Mouse (Mus musculus): Measurements from ENCODE around the gene Bcl7c. TPM values are rescaled to one million over a fixed set of nuclear protein-coding genes. Genes with fewer than 3 reads are reported as not detected.
A peak's percentile ranks its signal among the peaks of the same experiment; 100 is the strongest.

Gene Bcl7c
- polyA plus RNA-seq, 1 experiment from 2014 or later, result 64.2 TPM

- 82% methylated on average over 9 of the region's 9 CpGs for WGBS
- Histone ChIP-seq H3K36me3 (peaks cover 13% of the 10 kb centered on the region; the same call in 1 of the 2 replicates), H3K4me1 (no peaks in the 10 kb centered on the region), H3K4me3 (replicated peaks) (no peak overlapping the region), H3K27me3 (no peaks in the 10 kb centered on the region), H3K9me3 (replicated peaks) (no peaks in the 10 kb centered on the region), H3K9ac (no peak overlapping the region), H3K4me2 (no peak overlapping the region), H3K27ac (no peak overlapping the region)
- 0 out of 2 replicates have a peak, but pooled peaks have one; percentile 15 for ATAC-seq (replicated peaks; ENCODE audit: low FRiP score)
Observed at GRCm38 (mm10) chr7:127675391-127675811, 33.3 kb downstream of the Bcl7c start.

DNA sequence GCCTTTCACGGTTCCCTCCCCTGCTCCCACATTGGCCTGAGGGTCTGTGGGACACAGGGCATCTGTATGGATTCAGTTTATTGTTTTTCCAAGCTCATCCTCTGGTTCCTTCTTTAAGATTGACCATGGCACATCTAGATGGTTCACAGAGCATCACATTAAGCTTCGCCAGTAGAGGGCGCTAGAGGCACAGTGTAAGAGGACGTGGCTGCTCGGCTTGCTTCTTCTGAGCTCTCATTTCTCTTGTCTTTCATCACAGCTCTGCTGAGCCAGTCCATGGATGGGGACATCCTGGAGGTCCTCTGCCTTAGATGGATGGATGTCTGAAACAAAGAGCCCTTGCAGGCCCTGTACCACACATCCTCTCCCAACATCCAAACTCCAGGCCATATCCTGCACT lies 33.8 kb downstream of the Bcl7c start:
- Histone ChIP-seq H3K27me3 (no peaks in the 10 kb centered on the region), H3K4me1 (no peaks in the 10 kb centered on the region), H3K36me3 (peaks cover 13% of the 10 kb centered on the region; the same call in 1 of the 2 replicates), H3K27ac (no peak overlapping the region), H3K9ac (no peak overlapping the region), H3K4me3 (replicated peaks) (no peak overlapping the region), H3K4me2 (no peak overlapping the region), H3K9me3 (replicated peaks) (no peaks in the 10 kb centered on the region)
- 4% methylated on average over 5 of the region's 5 CpGs for WGBS
- ATAC-seq (replicated peaks; ENCODE audit: low FRiP score), result peak; percentile 49; the same call in 1 of the 2 replicates

DNA sequence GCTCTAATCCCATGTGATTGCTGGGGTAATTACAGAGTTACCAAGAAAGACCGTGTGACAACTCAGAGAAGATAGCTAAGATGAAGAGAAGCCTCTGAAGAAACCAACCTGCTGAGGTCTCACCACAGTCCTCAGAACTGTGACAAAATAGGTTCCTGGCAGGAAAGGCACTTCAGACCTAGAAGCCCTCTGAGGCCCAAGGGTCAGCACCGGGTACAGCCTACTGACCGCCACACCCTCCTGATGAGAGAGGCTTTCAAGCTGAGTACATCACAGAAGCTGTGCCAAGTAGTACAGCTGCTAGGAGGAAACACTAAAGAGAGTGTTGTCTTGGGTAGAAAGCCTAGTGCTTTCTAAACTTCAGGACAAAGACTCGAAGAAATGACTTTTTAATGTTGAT lies 36.0 kb downstream of the Bcl7c start:
- Histone ChIP-seq H3K4me1 (no peaks in the 10 kb centered on the region), H3K9me3 (replicated peaks) (no peaks in the 10 kb centered on the region), H3K4me3 (replicated peaks) (no peak overlapping the region), H3K4me2 (no peak overlapping the region), H3K36me3 (peaks cover 13% of the 10 kb centered on the region; the same call in 1 of the 2 replicates), H3K27me3 (no peaks in the 10 kb centered on the region), H3K27ac (no peak overlapping the region), H3K9ac (no peak overlapping the region)
- ATAC-seq (replicated peaks; ENCODE audit: low FRiP score), result no peak
- 71% methylated on average over 4 of the region's 4 CpGs for WGBS

DNA sequence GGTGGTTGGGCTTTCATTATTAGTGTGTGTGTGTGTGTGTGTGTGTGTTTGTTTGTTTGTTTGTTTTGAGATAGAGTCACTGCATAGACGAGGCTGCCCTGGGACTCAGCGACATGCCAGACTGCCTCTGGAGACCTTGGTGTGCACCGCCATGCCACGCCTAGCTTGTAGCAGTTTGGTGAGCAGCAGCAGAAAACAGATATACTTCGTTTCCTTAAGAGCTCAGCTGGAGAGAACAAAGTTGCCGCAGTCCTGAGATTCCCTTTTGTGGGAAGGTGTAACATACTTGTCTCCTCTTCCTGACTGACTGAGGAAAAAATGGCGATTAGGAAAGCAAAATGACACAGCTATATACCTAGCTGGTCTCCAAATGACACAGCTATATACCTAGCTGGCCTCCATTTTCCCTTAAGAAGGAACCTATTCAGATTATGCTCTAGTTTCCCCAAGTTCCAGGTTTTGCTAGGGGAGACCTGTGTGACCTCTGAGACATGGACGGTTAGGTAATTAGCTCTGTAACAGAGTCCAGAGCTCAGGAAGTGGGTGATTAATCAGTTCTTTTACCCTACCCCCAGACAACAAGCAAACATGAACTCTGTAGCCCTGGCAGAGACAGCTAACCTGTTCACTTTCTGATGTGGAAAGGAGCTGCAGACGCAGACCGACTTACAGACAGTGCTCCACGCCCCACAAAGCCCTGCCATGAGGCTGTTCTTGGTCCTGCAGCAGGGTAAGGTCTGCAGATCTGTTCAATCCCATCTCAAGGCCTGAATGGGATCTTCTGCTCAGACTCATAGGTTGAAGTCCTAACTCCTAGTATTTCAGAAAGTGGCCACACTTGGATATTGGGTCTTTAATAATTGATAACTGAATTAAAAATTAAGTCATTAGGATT lies 36.6 kb downstream of the Bcl7c start:
- no peaks in the 10 kb centered on the region for H3K4me1 ChIP-seq
- H3K27me3 ChIP-seq, result no peaks in the 10 kb centered on the region
- peaks cover 8% of the 10 kb centered on the region; the same call in 1 of the 2 replicates for H3K36me3 ChIP-seq
- no peak for ATAC-seq (replicated peaks; ENCODE audit: low FRiP score)
- H3K9me3 ChIP-seq (replicated peaks), result no peaks in the 10 kb centered on the region
- 60% methylated on average over 11 of the region's 11 CpGs for WGBS
- H3K4me2 ChIP-seq, result no peak overlapping the region
- no peak overlapping the region for H3K9ac ChIP-seq
- no peak overlapping the region for H3K4me3 ChIP-seq (replicated peaks)
- H3K27ac ChIP-seq, result 0 out of 2 replicates have a peak overlapping the region, but pooled peaks have one; percentile 6

- H3K27ac ChIP-seq, result no peak overlapping the region
- no peak overlapping the region for H3K4me2 ChIP-seq
- peaks cover 24% of the 10 kb centered on the region for H3K36me3 ChIP-seq
- H3K9ac ChIP-seq, result no peak overlapping the region
- no peaks in the 10 kb centered on the region for H3K9me3 ChIP-seq (replicated peaks)
- no peaks in the 10 kb centered on the region for H3K27me3 ChIP-seq
- H3K4me3 ChIP-seq (replicated peaks), result no peak overlapping the region
- no peak for ATAC-seq (replicated peaks; ENCODE audit: low FRiP score)
- 88% methylated on average over 8 of the region's 8 CpGs for WGBS
- no peaks in the 10 kb centered on the region for H3K4me1 ChIP-seq
Observed at GRCm38 (mm10) chr7:127667171-127667570, 41.6 kb downstream of the Bcl7c start.

GRCm38 (mm10) chr7:127666679-127667078 lies 42.1 kb downstream of the Bcl7c start:
- H3K9me3 ChIP-seq (replicated peaks), result no peaks in the 10 kb centered on the region
- 92% methylated on average over 13 of the region's 13 CpGs for WGBS
- no peak for ATAC-seq (replicated peaks; ENCODE audit: low FRiP score)
- no peak overlapping the region for H3K9ac ChIP-seq
- no peak overlapping the region for H3K27ac ChIP-seq
- no peak overlapping the region for H3K4me2 ChIP-seq
- H3K4me3 ChIP-seq (replicated peaks), result no peak overlapping the region
- no peaks in the 10 kb centered on the region for H3K27me3 ChIP-seq
- no peaks in the 10 kb centered on the region for H3K4me1 ChIP-seq
- H3K36me3 ChIP-seq, result peaks cover 24% of the 10 kb centered on the region

- Histone ChIP-seq H3K27me3 (no peaks in the 10 kb centered on the region), H3K4me1 (no peaks in the 10 kb centered on the region), H3K27ac (no peak overlapping the region), H3K36me3 (peaks cover 24% of the 10 kb centered on the region), H3K4me2 (no peak overlapping the region), H3K4me3 (replicated peaks) (no peak overlapping the region), H3K9ac (no peak overlapping the region), H3K9me3 (replicated peaks) (no peaks in the 10 kb centered on the region)
- ATAC-seq (replicated peaks; ENCODE audit: low FRiP score), result no peak
- 94% methylated on average over 6 of the region's 6 CpGs for WGBS
Observed at GRCm38 (mm10) chr7:127666066-127666654, 42.6 kb downstream of the Bcl7c start.

DNA sequence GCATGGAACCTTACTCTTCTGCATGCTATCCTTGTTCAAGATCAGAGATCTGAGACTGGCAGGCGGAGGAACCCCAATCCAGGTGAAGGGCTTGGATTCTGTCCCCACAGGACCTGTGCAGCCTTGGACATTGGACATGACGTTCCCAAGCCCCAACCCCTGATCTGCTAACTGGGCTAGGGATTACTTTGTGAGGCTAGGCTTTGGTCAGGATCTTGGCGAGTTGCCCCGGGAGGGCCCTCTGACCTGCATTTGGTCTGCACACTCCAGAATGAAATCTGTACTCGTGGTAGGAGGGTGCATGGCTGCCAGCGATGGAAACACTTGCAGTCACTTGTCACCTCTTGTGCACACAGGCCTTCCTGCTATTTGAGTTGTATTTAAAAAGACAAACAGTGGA lies 45.8 kb downstream of the Bcl7c start:
- no peak overlapping the region for H3K27ac ChIP-seq
- 83% methylated on average over 6 of the region's 6 CpGs for WGBS
- no peak overlapping the region for H3K4me2 ChIP-seq
- no peaks in the 10 kb centered on the region for H3K27me3 ChIP-seq
- peaks cover 24% of the 10 kb centered on the region for H3K36me3 ChIP-seq
- no peak for ATAC-seq (replicated peaks; ENCODE audit: low FRiP score)
- H3K9me3 ChIP-seq (replicated peaks), result no peaks in the 10 kb centered on the region
- H3K4me1 ChIP-seq, result no peaks in the 10 kb centered on the region
- H3K9ac ChIP-seq, result no peak overlapping the region
- no peak overlapping the region for H3K4me3 ChIP-seq (replicated peaks)

DNA sequence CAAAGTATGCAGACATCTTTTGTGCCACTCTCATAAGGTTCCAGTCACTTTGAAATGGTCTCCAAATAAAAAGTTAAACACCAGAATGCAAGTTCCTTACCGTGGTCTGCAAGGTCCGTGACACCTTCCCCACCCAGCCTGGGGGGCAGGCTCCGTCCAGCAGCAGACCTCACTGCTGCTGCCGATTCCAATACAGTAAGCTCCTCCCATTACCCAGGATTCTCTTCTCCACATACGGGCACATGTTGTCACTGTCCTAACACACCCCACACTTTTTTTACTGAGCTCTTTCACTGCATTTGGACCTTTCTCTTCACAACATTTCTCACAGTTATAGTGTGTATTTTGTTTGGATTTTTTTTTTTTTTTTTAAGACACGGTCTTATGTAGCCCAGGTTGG lies 46.9 kb downstream of the Bcl7c start:
- H3K27ac ChIP-seq, result no peak overlapping the region
- H3K9ac ChIP-seq, result no peak overlapping the region
- WGBS, result 77% methylated on average over 6 of the region's 6 CpGs
- H3K36me3 ChIP-seq, result peaks cover 24% of the 10 kb centered on the region
- ATAC-seq (replicated peaks; ENCODE audit: low FRiP score), result no peak
- H3K4me3 ChIP-seq (replicated peaks), result no peak overlapping the region
- H3K4me1 ChIP-seq, result no peaks in the 10 kb centered on the region
- H3K4me2 ChIP-seq, result no peak overlapping the region
- no peaks in the 10 kb centered on the region for H3K9me3 ChIP-seq (replicated peaks)
- no peaks in the 10 kb centered on the region for H3K27me3 ChIP-seq

DNA sequence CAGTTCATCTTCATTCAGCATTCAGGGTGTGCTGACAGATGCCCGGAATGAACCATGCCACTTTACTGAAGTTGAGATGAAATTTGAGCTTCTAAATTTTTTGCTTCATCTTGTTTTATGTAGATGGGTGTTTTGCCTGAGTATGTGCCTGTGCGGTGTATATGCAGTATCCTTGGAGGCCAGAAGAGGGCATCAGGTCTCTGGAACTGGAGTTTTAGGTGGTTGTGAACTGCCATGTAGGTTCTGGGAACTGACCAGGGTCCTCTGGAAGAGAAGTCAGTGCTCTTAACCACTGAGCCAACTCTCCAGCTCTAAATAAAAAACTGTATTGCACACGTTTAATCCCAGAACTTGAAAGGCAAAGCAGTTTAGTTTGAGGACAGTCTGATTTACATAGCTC lies 47.9 kb downstream of the Bcl7c start:
- Histone ChIP-seq H3K4me3 (replicated peaks) (no peak overlapping the region), H3K27ac (no peak overlapping the region), H3K36me3 (peaks cover 14% of the 10 kb centered on the region), H3K9ac (no peak overlapping the region), H3K27me3 (no peaks in the 10 kb centered on the region), H3K9me3 (replicated peaks) (no peaks in the 10 kb centered on the region), H3K4me2 (no peak overlapping the region), H3K4me1 (no peaks in the 10 kb centered on the region)
- 91% methylated on average over 3 of the region's 3 CpGs for WGBS
- no peak for ATAC-seq (replicated peaks; ENCODE audit: low FRiP score)

DNA sequence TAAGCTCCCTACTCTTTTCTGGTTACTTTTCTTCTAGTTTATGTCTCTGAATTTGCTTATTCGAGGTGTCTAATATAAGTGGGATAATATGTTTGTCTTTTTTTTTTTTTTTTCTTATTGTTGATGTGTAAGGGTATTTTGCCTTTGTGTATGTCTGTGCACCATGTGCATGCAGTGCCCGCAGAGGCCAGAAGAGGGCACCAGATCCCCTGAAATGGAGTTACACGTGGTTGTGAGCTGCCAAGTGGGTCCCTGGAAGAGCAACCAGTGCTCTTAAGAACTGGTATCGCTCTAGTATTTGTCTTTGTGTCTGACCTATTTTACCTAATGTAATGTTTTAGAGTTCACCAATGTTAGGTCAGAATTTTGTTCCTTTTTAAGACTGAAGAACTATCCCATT lies 51.8 kb downstream of the Bcl7c start:
- H3K4me1 ChIP-seq, result peaks cover 6% of the 10 kb centered on the region
- no peaks in the 10 kb centered on the region for H3K27me3 ChIP-seq
- no peak overlapping the region for H3K4me2 ChIP-seq
- WGBS, result 36% methylated on average over 4 of the region's 4 CpGs
- H3K36me3 ChIP-seq, result no peaks in the 10 kb centered on the region
- H3K27ac ChIP-seq, result no peak overlapping the region
- no peak overlapping the region for H3K9ac ChIP-seq
- no peak overlapping the region for H3K4me3 ChIP-seq (replicated peaks)
- no peaks in the 10 kb centered on the region for H3K9me3 ChIP-seq (replicated peaks)
- ATAC-seq (replicated peaks; ENCODE audit: low FRiP score), result no peak

GRCm38 (mm10) chr7:127654318-127654717 lies 54.4 kb downstream of the Bcl7c start:
- H3K36me3 ChIP-seq, result no peaks in the 10 kb centered on the region
- ATAC-seq (replicated peaks; ENCODE audit: low FRiP score), result no peak
- peaks cover 9% of the 10 kb centered on the region for H3K4me1 ChIP-seq
- no peak overlapping the region for H3K4me2 ChIP-seq
- no peak overlapping the region for H3K27ac ChIP-seq
- no peak overlapping the region for H3K4me3 ChIP-seq (replicated peaks)
- H3K9ac ChIP-seq, result no peak overlapping the region
- no peaks in the 10 kb centered on the region for H3K9me3 ChIP-seq (replicated peaks)
- H3K27me3 ChIP-seq, result no peaks in the 10 kb centered on the region
- WGBS, result 72% methylated on average over 10 of the region's 10 CpGs

All from kidney, embryonic 15.5 days (tissue).